Mouse (Mus musculus) bone marrow, adult 2 months (tissue): Measurements from ENCODE around the gene Lce3b.

Experiments used
- CTCF ChIP-seq: fragments of 200-500 bp; IDR thresholded peaks from 2 replicates; pipeline ENCODE4 v1.5.1; 2011; ENCODE audit warnings: low read length, control low read depth; ENCODE audit not compliant: control insufficient read depth, insufficient read depth
- POLR2A ChIP-seq: fragments of 200-500 bp; IDR thresholded peaks from 2 replicates; pipeline ENCODE4 v1.6.1; 2011; ENCODE audit warnings: low read depth, mild to moderate bottlenecking, control low read depth, low read length, borderline replicate concordance; ENCODE audit not compliant: control insufficient read depth

DNA sequence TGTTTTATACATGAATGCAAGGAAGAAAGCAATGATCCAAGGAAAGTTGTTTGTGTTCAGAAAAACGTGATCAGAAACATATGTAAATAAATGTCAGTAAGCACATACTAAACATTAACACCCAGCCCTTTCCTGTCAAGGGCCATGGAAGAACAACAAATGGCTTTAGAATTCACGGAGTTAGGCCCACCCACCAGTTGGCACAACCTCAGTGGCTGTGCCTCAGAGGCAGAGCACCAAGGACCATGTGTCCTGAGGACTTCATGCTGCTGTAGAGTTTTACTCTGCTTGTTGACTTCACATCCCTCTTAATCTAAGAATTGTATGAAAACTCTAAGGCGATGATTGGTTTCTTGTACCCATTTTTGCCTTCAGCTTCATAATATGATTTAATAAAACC, 27.6 kb upstream of the Lce3b start:
- TF ChIP-seq CTCF (no peak), POLR2A (no peak)
